Mouse (Mus musculus) brain, embryonic 14.5 days (tissue): ENCODE data around the gene Gm49403. TPM values are rescaled to one million over a fixed set of nuclear protein-coding genes. Genes with fewer than 3 reads are reported as not detected.
"Not testable (repeated sequence)": the region's sequence is repeated elsewhere in the genome, so short reads cannot be mapped to it uniquely, and the experiment has no call there.

ENCODE experiments used
- DNase-seq: peaks from one replicate; pipeline ENCODE4 v3.0.0-alpha.2; 2011; ENCODE audit warnings: low read depth
- CTCF ChIP-seq: fragments of 200-500 bp; IDR thresholded peaks from 2 replicates; pipeline ENCODE4 v1.5.1; 2012; ENCODE audit warnings: inconsistent platforms, mild to moderate bottlenecking, moderate library complexity, borderline replicate concordance; ENCODE audit not compliant: insufficient read depth, insufficient read length; ENCODE audit errors: extremely low read depth
- POLR2A ChIP-seq: fragments of 200-500 bp; IDR thresholded peaks from 2 replicates; pipeline ENCODE4 v1.6.1; 2012; ENCODE audit warnings: mild to moderate bottlenecking, inconsistent platforms, borderline replicate concordance; ENCODE audit not compliant: poor library complexity, insufficient read depth, insufficient read length, severe bottlenecking; ENCODE audit errors: extremely low read depth
- polyA plus RNA-seq: library from polyadenylated mRNA; depleted of rRNA; stranded (reverse); fragments of >200 nt; gene quantifications from 2 replicates; pipeline ENCODE4 v1.2.3, GENCODE M21; 2012

Gene Gm49403
- polyA plus RNA-seq, 1 experiment: not detected

- TF ChIP-seq CTCF: no peak
- TF ChIP-seq POLR2A: no peak
- peak; percentile 17 for DNase-seq
Observed at GRCm38 (mm10) chr19:8850402-8850901, 33.3 kb upstream of the Gm49403 start, which contains the start of gene Lrrn4cl. Lrrn4cl (plus strand) TSS chr19:8850768.

DNA sequence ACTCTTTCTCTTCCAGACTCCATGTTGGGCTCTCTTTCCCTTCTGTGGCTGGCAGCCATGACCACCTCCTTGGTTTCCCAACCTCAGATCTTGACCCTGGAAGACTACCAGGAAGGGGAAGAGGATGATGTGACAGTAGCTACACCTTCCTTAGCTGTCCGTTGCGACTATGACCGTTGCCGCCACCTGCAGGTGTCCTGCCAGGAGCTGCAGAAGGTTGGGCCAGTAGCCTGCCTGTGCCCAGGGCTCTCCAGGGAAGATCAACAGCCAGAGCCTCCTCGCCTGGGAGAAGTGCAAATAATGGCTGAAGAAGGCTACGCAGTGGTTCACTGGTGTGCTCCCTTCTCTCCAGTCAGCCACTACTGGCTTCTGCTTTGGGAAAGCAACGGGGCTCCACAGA lies 32.1 kb upstream of the Gm49403 start:
- no peak for TF ChIP-seq POLR2A
- TF ChIP-seq CTCF: no peak
- no peak for DNase-seq

DNA sequence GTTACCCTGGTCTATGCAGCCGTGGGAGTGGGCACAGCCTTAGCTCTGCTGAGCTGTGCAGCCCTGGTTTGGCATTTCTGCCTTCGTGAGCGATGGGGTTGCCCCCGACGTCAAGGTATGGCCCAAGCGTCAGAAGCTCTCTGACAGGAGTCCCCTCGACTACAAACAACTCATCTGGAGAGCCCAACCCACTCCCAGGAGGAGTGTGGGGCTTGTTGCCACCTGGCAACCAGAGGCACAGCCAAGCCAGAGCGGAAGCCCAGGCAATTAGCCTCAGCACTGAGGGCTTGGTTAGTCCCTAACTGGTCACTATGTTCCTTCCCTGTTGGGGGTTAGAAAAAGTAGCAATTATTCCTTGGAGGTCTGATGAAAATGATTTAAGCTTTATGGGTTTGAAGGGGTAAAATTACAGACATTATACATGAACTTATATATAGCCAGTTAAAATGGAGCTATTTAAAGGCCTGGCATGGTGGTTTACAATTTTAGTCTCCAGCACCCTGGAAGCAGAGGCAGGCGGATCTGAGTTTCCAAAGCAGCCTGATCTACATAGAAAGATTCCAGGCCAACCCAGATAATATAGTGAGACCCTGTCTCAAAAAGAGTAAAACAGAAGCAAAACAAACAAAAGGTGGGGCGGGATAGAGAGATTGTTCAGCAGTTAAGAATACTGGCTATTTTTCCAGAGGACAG lies 31.3 kb upstream of the Gm49403 start:
- TF ChIP-seq CTCF (no peak), POLR2A (no peak)
- no peak for DNase-seq

DNA sequence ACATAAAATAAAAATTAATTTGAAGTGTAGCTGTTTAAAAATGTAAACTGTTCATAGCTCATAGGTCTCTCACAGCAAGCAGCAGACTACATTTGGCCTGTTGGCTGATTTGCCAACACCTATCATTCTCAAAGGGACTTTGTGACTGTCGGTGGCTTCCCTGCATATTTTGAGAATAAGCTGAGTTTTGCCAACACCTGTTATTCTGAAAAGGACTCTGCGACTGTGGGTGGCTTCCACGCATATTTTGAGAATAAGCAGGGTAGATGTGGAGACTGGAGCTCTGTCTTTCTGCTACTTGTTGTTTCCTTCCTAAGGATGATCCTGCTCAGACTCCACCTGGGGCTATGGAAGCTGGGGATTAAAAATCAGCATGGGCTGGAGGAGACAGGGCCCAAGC lies 30.6 kb upstream of the Gm49403 start:
- no peak for DNase-seq
- no peak for TF ChIP-seq POLR2A
- TF ChIP-seq CTCF: no peak

- TF ChIP-seq POLR2A (no peak), CTCF (peak; percentile 60; the same call in 1 of the 2 replicates)
- DNase-seq: peak; percentile 58
Observed at GRCm38 (mm10) chr19:8857689-8858088, 26.0 kb upstream of the Gm49403 start.

DNA sequence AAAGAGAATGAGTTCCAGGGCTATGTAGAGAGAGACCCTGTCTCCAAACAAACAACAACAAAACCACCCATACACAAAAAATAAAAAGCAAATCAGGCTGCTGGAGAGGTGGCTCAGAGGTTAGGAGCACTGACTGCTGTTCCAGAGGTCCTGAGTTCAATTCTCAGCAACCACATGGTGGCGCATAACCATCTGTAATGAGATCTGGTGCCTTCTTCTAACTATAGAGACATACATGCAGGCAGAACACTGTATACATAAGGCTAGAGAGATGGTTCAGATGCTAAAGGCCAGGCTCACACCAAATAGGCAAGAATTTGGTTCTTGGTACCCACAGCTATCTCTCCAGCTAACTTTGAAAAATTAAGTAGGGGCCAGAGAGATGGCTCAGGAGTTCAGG lies 24.7 kb upstream of the Gm49403 start:
- peak; percentile 29; the same call in 1 of the 2 replicates for TF ChIP-seq CTCF
- TF ChIP-seq POLR2A: no peak
- DNase-seq: peak; percentile 39

DNA sequence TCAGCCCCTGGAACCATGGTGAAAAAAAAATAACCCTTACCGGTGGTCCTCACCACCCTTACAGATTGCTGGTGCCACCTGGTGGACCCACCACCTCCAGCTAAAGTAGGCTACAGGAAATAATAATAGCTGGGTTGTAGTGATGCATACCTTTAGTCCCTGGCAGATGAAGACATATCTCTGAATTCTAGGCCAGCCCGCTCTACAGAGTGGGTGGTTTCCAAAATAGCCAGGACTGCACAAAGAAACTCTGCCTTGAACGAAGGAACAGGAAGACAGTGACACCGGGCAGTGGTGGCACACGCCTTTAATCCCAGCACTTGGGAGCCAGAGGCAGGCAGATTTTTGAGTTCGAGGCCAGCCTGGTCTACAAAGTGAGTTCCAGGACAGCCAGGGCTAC lies 19.5 kb upstream of the Gm49403 start:
- TF ChIP-seq CTCF: no peak
- TF ChIP-seq POLR2A: no peak
- DNase-seq: no peak

GRCm38 (mm10) chr19:8870381-8870780 lies 13.3 kb upstream of the Gm49403 start:
- not testable (repeated sequence) for DNase-seq

DNA sequence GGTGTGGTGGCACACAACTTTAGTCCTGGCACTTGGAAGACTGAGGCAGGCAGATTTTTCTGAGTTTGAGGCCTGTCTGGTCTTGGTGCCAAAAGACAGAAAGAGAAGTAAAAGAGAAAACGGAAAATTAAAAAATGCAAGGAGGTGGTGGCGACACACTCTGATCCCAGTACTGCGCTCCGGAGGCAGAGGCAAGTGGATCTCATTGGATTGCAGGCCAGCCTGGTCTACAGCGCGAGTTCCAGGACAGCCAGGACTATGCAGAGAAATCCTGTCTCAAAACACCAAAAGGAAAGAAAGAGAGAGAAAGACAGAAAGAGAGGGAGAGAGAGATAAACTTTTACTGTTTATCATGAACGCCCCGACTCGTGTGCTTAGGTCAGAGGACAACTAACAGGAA lies 12.9 kb upstream of the Gm49403 start:
- TF ChIP-seq CTCF (no peak), POLR2A (no peak)
- no peak for DNase-seq

GRCm38 (mm10) chr19:8871267-8872186 lies 12.2 kb upstream of the Gm49403 start, which contains the start of gene Ubxn1:
Ubxn1 (plus strand) TSS chr19:8871496.
- TF ChIP-seq POLR2A (no peak; the same call in 1 of the 2 replicates), CTCF (no peak)
- DNase-seq: peak; percentile 99

DNA sequence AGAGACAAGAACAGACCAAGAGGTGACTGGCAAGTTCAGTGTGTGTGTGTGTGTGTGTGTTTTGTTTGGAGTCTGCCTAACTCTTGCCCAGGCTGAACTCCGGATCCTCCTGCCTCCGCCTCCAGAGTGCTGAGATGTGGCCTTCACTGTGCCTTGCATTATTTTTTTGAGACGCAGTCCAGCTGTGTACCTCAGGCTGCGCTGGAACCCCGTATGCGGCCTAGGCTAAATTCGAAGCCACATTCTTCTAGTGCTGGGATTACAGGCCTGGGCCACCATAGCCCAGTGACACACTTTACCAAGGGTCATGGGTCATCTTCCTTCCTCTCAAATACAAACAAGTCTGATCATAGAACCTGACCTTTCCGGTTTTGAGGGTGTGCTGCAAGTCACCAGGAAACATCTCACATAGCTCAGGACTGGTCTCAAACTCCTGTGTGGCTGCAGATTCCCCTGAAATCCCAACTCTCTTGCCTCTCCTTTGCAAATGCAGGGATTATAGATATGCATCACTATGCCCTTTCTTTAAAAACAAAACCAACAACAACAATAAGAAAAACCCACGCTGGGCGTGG lies 11.4 kb upstream of the Gm49403 start:
- TF ChIP-seq POLR2A (no peak), CTCF (no peak)
- DNase-seq: no peak

DNA sequence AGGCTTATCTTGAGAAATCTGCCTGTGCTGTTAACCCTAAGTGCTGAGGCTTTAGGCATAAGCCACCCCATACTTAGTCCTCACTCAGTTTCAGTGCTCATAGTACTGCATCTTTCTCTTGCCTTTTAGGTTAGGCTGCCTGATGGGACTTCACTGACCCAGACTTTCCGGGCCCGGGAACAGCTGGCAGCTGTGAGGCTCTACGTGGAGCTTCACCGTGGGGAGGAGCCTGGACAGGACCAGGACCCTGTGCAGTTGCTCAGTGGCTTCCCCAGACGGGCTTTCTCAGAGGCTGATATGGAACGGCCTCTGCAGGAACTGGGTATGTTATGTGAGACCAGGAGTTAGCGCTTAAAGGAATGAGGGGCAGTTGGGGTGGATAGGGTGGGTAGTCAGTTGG lies 8.7 kb upstream of the Gm49403 start:
- DNase-seq: no peak
- no peak for TF ChIP-seq CTCF
- TF ChIP-seq POLR2A: no peak
